Mouse (Mus musculus) lung, adult 2 months (tissue): Measurements from ENCODE around the gene Gm7982. TPM values are rescaled to one million over a fixed set of nuclear protein-coding genes. Genes with fewer than 3 reads are reported as not detected.
"Not testable (repeated sequence)": the region's sequence is repeated elsewhere in the genome, so short reads cannot be mapped to it uniquely, and the experiment has no call there.

Experiments used
- DNase-seq: peaks from one replicate; pipeline ENCODE4 v3.0.0; 2022
- H3K4me1 ChIP-seq: fragments of 200-500 bp; 2 replicates; pipeline ENCODE4 v1.6.1; 2011; ENCODE audit warnings: low read length; ENCODE audit not compliant: control insufficient read depth, insufficient read depth
- H3K4me3 ChIP-seq: fragments of 200-500 bp; replicated peaks from 2 replicates; pipeline ENCODE3; 2011; ENCODE audit warnings: low read depth, mild to moderate bottlenecking, control low read depth, low read length; ENCODE audit errors: extremely low read depth
- WGBS: fragments of 180-500 bp; shearing (Covaris S2); methylation state at CpG from one replicate; pipeline ENCODE4 v1.1.7; 2018; 5-methylcytosine and 5-hydroxymethylcytosine counted together
- polyA plus RNA-seq: library from polyadenylated mRNA; depleted of rRNA; stranded (reverse); fragments of >200 nt; gene quantifications from 2 replicates; pipeline ENCODE4 v1.2.3, GENCODE M21; 2012; rRNA removed

Gm7982 gene
- not detected in 2 replicates for polyA plus RNA-seq

GRCm38 (mm10) chr5:95741714-95742113 lies at the start of gene Gm7982:
TSS of gene Gm7982 (plus strand) at chr5:95742014.
- DNase-seq = not testable (repeated sequence)
- WGBS = no CpG with 5 or more reads among the region's 3 CpGs

GRCm38 (mm10) chr5:95736073-95736472 lies 5.7 kb upstream of the Gm7982 start, which contains the start of gene Gm7978:
TSS of gene Gm7978 (minus strand) at chr5:95736173.
- no CpG with 5 or more reads among the region's 1 CpGs for WGBS
- not testable (repeated sequence) for H3K4me1 ChIP-seq, H3K4me3 ChIP-seq, DNase-seq

More at GRCm38 (mm10) chr5:95741714-95742113, at the start of gene Gm7982:
- not testable (repeated sequence) for H3K4me1 ChIP-seq, H3K4me3 ChIP-seq

GRCm38 (mm10) chr5:95775690-95776089 lies 33.9 kb downstream of the Gm7982 start, which contains the start of gene E330014E10Rik:
TSS of gene E330014E10Rik (plus strand) at chr5:95775990.
- H3K4me1 ChIP-seq, H3K4me3 ChIP-seq, DNase-seq: not testable (repeated sequence)
- WGBS = no CpG with 5 or more reads among the region's 2 CpGs

Other genes starting within 250 kb of the Gm7982 start
- not detected in 2 replicates for gene Gm3286, start 231.3 kb upstream of the Gm7982 start, polyA plus RNA-seq
- not detected in 2 replicates for gene Gm7971, start 147.1 kb upstream of the Gm7982 start, polyA plus RNA-seq
- not detected in 2 replicates for gene Gm7978, start 5.8 kb upstream of the Gm7982 start, polyA plus RNA-seq
- not detected in 2 replicates for gene E330014E10Rik, start 34.0 kb downstream of the Gm7982 start, polyA plus RNA-seq
- 1.1 and 1.4 TPM in 2 replicates for gene Cxcl13, start 214.9 kb downstream of the Gm7982 start, polyA plus RNA-seq